Mouse (Mus musculus): Measurements from ENCODE around the gene Spint2. TPM values are rescaled to one million over a fixed set of nuclear protein-coding genes. Genes with fewer than 3 reads are reported as not detected.

Spint2 gene
- polyA plus RNA-seq, 2 experiments = 14.6 to 22.3 TPM

DNA sequence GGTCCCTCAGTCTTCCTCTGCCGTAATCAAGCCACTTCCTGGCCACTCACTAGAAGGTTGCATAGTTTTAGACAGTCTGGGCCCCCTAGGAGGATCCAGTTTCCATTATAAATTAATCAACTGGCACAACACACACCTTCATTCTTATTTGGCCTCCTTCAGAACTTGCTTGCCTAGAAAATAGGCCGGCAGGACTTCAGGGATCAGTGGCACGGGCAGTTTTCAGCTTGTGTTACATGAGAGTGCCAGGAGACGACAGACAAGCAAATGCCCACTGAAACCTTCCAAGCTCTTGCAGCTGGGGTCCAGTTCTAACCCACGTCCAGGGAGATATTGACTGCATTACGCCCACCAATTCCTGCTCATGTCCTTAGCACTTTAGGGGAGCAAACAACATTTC is 19.6 kb downstream of the Spint2 start:
- DNase-seq (ENCODE audit: low read depth in 3 of 3, low spot score in 3 of 3) (no peak), ATAC-seq (ENCODE audit: insufficient read depth) (no peak)
- WGBS (ENCODE audit: insufficient replicate concordance) = 67% methylated on average over 6 of the region's 6 CpGs

DNA sequence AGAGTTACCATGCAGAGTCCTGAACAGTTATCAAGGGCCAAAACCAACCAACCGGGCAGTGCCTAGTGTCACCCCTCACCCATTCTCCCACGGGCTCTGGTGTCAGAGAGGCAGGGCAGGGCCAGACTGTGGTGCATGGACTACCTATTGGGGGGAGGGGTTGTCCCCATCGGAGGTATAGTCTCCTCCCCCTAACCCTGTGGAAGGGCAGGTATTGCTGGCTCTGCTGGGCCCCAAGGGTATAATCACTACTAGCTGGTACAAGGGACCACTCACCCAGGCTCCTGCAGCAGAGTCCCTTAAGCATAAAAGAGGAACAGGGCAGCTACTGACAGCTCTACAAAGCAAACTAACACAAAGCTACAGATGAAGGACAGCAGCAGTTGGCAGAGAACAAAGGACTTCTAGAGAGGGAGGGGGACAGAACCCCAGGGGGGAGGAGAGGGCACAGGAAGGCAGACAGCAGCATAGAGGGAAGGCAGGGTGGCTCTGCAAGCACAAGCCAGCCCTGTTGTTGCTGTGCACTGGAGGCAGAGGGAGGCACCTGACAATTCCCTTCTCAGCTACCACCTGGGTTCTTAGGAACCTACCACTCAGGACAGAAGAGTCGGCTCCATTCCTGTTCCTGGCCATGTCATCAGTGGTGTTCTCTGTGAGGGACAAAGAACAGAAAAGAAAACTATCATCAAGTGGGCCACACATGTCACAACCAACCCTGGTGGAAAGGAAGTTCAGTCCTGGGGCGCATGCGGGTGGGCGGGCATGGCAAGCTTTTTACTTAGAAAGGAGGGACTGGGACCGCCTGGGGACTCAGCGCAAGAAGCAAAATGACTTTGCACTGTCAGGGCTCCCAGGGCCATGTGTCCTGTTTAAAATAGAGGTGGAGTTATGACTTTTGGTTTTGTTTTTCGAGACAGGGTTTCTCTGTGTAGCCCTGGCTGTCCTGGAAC is 21.7 kb downstream of the Spint2 start:
- Histone ChIP-seq H3K27me3 (ENCODE audit: control insufficient read depth, insufficient read depth, low read length) (no peaks in the 10 kb centered on the region), H3K4me2 (ENCODE audit: low read depth) (no peak overlapping the region), H3K4me3 (ENCODE audit: insufficient read depth in 1 of 2, low read depth in 2 of 2, low read length in 2 of 2) (no peak overlapping the region), H3K4me1 (replicated peaks; ENCODE audit: control insufficient read depth in 2 of 2, insufficient read depth in 2 of 2, low read length in 1 of 2) (no peaks in the 10 kb centered on the region), H3K9ac (replicated peaks) (no peak overlapping the region), H3K36me3 (replicated peaks; ENCODE audit: control insufficient read depth, insufficient read depth, low read depth) (no peaks in the 10 kb centered on the region), H3K27ac (no peak overlapping the region), H3K9me3 (ENCODE audit: control insufficient read depth, low read length) (no peaks in the 10 kb centered on the region)
- ATAC-seq (ENCODE audit: insufficient read depth) (no peak), DNase-seq (ENCODE audit: low read depth in 3 of 3, low spot score in 3 of 3) (no peak)
- 75% methylated on average over 10 of the region's 10 CpGs for WGBS (ENCODE audit: insufficient replicate concordance)
- TF ChIP-seq CTCF (IDR thresholded peaks at IDR 0.05; ENCODE audit: low read depth) (no peak), EP300 (IDR thresholded peaks at IDR 0.05; ENCODE audit: low read depth) (no peak)

More for the DNA sequence above, 19.6 kb downstream of the Spint2 start:
- TF ChIP-seq CTCF (IDR thresholded peaks at IDR 0.05; ENCODE audit: low read depth) (no peak), EP300 (IDR thresholded peaks at IDR 0.05; ENCODE audit: low read depth) (no peak)
- Histone ChIP-seq H3K4me1 (replicated peaks; ENCODE audit: control insufficient read depth in 2 of 2, insufficient read depth in 2 of 2, low read length in 1 of 2) (no peaks in the 10 kb centered on the region), H3K4me2 (ENCODE audit: low read depth) (no peak overlapping the region), H3K9me3 (ENCODE audit: control insufficient read depth, low read length) (no peaks in the 10 kb centered on the region), H3K36me3 (replicated peaks; ENCODE audit: control insufficient read depth, insufficient read depth, low read depth) (no peaks in the 10 kb centered on the region), H3K27ac (no peak overlapping the region), H3K9ac (replicated peaks) (no peak overlapping the region), H3K27me3 (ENCODE audit: control insufficient read depth, insufficient read depth, low read length) (no peaks in the 10 kb centered on the region), H3K4me3 (ENCODE audit: insufficient read depth in 1 of 2, low read depth in 2 of 2, low read length in 2 of 2) (no peak overlapping the region)

DNA sequence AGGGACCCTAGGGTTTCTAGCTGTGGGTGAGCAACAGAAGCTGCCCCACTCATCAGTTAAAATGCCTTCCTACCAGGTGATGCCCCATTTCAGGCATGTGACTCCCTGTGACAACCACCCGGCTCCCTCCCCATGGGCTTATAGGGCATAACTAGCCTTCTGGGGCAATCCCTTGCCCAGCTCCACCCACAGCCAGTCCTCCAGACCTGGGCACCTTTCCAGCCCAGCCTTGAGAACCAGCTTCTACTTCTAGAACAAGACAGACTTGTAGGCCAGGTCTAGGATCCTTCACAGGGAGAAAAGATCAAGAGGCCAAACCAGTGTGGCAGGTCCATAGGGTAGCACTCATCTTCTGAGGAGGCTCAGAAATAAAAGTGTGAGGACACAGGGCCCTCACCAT is 24.3 kb downstream of the Spint2 start:
- no peak overlapping the region for H3K9ac ChIP-seq (replicated peaks)
- H3K4me2 ChIP-seq (ENCODE audit: low read depth) = no peak overlapping the region
- H3K27me3 ChIP-seq (ENCODE audit: control insufficient read depth, insufficient read depth, low read length) = no peaks in the 10 kb centered on the region
- TF ChIP-seq EP300 (IDR thresholded peaks at IDR 0.05; ENCODE audit: low read depth) = no peak
- TF ChIP-seq CTCF (IDR thresholded peaks at IDR 0.05; ENCODE audit: low read depth) = no peak
- H3K27ac ChIP-seq = no peak overlapping the region
- H3K4me1 ChIP-seq (replicated peaks; ENCODE audit: control insufficient read depth in 2 of 2, insufficient read depth in 2 of 2, low read length in 1 of 2) = peaks cover 0 to 14% of the 10 kb centered on the region in 2 experiments; a peak in 2 of 4 replicates
- H3K9me3 ChIP-seq (ENCODE audit: control insufficient read depth, low read length) = no peaks in the 10 kb centered on the region
- H3K4me3 ChIP-seq (ENCODE audit: insufficient read depth in 1 of 2, low read depth in 2 of 2, low read length in 2 of 2) = no peak overlapping the region
- WGBS (ENCODE audit: insufficient replicate concordance) = 58% methylated on average over 1 of the region's 1 CpGs
- ATAC-seq (ENCODE audit: insufficient read depth) (no peak), DNase-seq (ENCODE audit: low read depth in 3 of 3, low spot score in 3 of 3) (no peak)
- H3K36me3 ChIP-seq (replicated peaks; ENCODE audit: control insufficient read depth, insufficient read depth, low read depth) = no peaks in the 10 kb centered on the region

DNA sequence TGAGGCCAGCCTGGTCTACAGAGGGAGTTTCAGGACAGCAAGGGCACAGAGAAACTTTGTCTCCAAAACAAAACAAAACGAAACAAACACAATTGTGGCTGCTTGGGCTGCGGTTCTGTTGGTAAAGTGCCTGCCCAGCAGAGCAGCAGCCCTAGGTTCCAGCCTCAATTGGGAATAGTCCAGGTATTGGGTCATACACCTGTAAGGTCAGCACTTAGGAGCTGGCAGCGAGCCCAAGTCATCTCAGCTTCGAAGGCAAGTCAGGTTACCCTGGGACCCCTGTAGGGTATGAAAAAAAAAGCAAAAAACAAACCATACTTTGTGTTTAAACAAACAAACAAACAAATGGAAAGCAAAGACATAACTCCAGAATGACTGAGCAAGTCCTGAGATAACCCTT is 25.8 kb downstream of the Spint2 start:
- DNase-seq (ENCODE audit: low read depth in 3 of 3, low spot score in 3 of 3) = no peak
- 71% methylated on average over 4 of the region's 4 CpGs for WGBS (ENCODE audit: insufficient replicate concordance)
- Histone ChIP-seq H3K36me3 (replicated peaks; ENCODE audit: control insufficient read depth, insufficient read depth, low read depth) (no peaks in the 10 kb centered on the region), H3K27ac (no peak overlapping the region), H3K9ac (replicated peaks) (no peak overlapping the region), H3K9me3 (ENCODE audit: control insufficient read depth, low read length) (no peaks in the 10 kb centered on the region), H3K4me3 (ENCODE audit: insufficient read depth in 1 of 2, low read depth in 2 of 2, low read length in 2 of 2) (no peak overlapping the region), H3K4me1 (replicated peaks; ENCODE audit: control insufficient read depth in 2 of 2, insufficient read depth in 2 of 2, low read length in 1 of 2) (peaks cover 0 to 14% of the 10 kb centered on the region in 2 experiments; a peak in 2 of 4 replicates), H3K27me3 (ENCODE audit: control insufficient read depth, insufficient read depth, low read length) (no peaks in the 10 kb centered on the region), H3K4me2 (ENCODE audit: low read depth) (no peak overlapping the region)
- TF ChIP-seq CTCF (IDR thresholded peaks at IDR 0.05; ENCODE audit: low read depth) (no peak), EP300 (IDR thresholded peaks at IDR 0.05; ENCODE audit: low read depth) (no peak)
- ATAC-seq (ENCODE audit: insufficient read depth) = no peak

DNA sequence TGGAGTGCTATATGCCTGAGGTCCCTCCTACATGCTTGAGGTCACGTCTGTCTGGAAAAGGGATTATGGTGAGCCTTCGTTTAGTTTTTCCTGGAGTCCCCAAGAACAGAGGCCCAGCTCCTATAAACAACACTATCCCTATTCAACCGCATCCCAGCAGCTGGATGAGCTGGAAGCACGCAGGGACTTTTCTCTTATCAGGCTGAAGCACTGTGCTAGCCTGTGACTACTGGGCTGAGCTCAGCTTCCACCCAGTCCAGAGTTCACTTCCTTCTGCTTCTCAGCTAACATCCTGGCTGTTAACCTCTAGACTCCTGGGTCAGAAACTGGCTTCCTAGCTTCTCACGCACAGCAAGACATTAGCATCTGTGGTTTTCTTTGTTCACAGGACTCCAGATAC is 27.9 kb downstream of the Spint2 start:
- Histone ChIP-seq H3K9me3 (ENCODE audit: control insufficient read depth, low read length) (no peaks in the 10 kb centered on the region), H3K4me1 (replicated peaks; ENCODE audit: control insufficient read depth in 2 of 2, insufficient read depth in 2 of 2, low read length in 1 of 2) (peaks cover 0 to 14% of the 10 kb centered on the region in 2 experiments; a peak in 2 of 4 replicates), H3K4me2 (ENCODE audit: low read depth) (no peak overlapping the region), H3K9ac (replicated peaks) (no peak overlapping the region), H3K27ac (no peak overlapping the region), H3K27me3 (ENCODE audit: control insufficient read depth, insufficient read depth, low read length) (no peaks in the 10 kb centered on the region), H3K36me3 (replicated peaks; ENCODE audit: control insufficient read depth, insufficient read depth, low read depth) (no peaks in the 10 kb centered on the region), H3K4me3 (ENCODE audit: insufficient read depth in 1 of 2, low read depth in 2 of 2, low read length in 2 of 2) (no peak overlapping the region)
- TF ChIP-seq EP300 (IDR thresholded peaks at IDR 0.05; ENCODE audit: low read depth) (no peak), CTCF (IDR thresholded peaks at IDR 0.05; ENCODE audit: low read depth) (no peak)
- DNase-seq (ENCODE audit: low read depth in 3 of 3, low spot score in 3 of 3) (no peak), ATAC-seq (ENCODE audit: insufficient read depth) (peak; percentile 43; the same call in 1 of the 2 replicates)
- 22% methylated on average over 5 of the region's 5 CpGs for WGBS (ENCODE audit: insufficient replicate concordance)
